Comparison of ENCODE assay signal across 10 mouse cellular contexts in genomic region chr9:65743809-65744170, GRCm38 (mm10).
DNase-seq lines count a peak whose midpoint lies in the region; ATAC-seq and TF ChIP-seq lines count a peak whose summit lies in the region.
"Had no signal": no experiment of that assay in that cellular context is flagged by ENCODE, and none has a peak within 500 bp of the region (broad histone marks: within the 10 kb centered on the region; RNA-seq: fewer than 3 reads in every experiment).

No protein-coding gene starts in this region.

- peaks cover 55% of the 10 kb centered on the region for H3K4me1 ChIP-seq in forebrain, embryonic 15.5 days
- peaks cover 41% of the 10 kb centered on the region for H3K4me1 ChIP-seq in hindbrain, embryonic 14.5 days (replicated peaks; ENCODE audit: control insufficient read depth, insufficient read depth, low read length)
- peaks cover 51% of the 10 kb centered on the region for H3K4me1 ChIP-seq in neural tube, embryonic 13.5 days (replicated peaks)

- no peak overlapping the region for H3K9ac ChIP-seq in forebrain, embryonic 15.5 days (replicated peaks)
- no peak overlapping the region for H3K9ac ChIP-seq in hindbrain, embryonic 14.5 days
- peak overlapping the region; percentile 48; the same call in 1 of the 2 replicates for H3K9ac ChIP-seq in neural tube, embryonic 13.5 days
- H3K9ac ChIP-seq: embryonic facial prominence, embryonic 12.5 days had no signal

- H3K9me3 ChIP-seq in forebrain, embryonic 15.5 days: no peaks in the 10 kb centered on the region
- H3K9me3 ChIP-seq in hindbrain, embryonic 14.5 days (ENCODE audit: control insufficient read depth, low read length): no peaks in the 10 kb centered on the region
- H3K9me3 ChIP-seq in neural tube, embryonic 13.5 days: no peaks in the 10 kb centered on the region
- H3K9me3 ChIP-seq: embryonic facial prominence, embryonic 12.5 days had no signal

- peak overlapping the region; percentile 62; the same call in 1 of the 2 replicates for H3K27ac ChIP-seq in left cerebral cortex, adult 2 months
- H3K27ac ChIP-seq in forebrain, embryonic 15.5 days (replicated peaks): peak overlapping the region; percentile 85
- H3K27ac ChIP-seq in hindbrain, embryonic 14.5 days: peak overlapping the region; percentile 90
- H3K27ac ChIP-seq in neural tube, embryonic 13.5 days (replicated peaks): peak overlapping the region; percentile 89

- peak; percentile 47; the same call in 1 of the 2 replicates for ATAC-seq in forebrain, embryonic 15.5 days (replicated peaks)
- ATAC-seq in hindbrain, embryonic 14.5 days (ENCODE audit: low FRiP score): no peak
- ATAC-seq in neural tube, embryonic 13.5 days (ENCODE audit: low read depth): peak; percentile 25; the same call in 1 of the 2 replicates
- ATAC-seq: inflammation-experienced regulatory T-cells, adult 6 months had no signal

- no peak for DNase-seq in left cerebral cortex, adult 2 months (ENCODE audit: extremely low spot score in 1 of 2, low spot score in 2 of 2)
- no peak for DNase-seq in left cerebral cortex, adult 8-10 months (ENCODE audit: low spot score in 2 of 2)
- DNase-seq in hindbrain, embryonic 14.5 days (ENCODE audit: low spot score): no peak
- no peak for DNase-seq in ovary, postnatal 14 days (ENCODE audit: low spot score)
- DNase-seq in cerebellum, postnatal 4 days (ENCODE audit: low spot score in 2 of 2): no peak
- DNase-seq: thymus, postnatal 25 days had no signal

- no peaks in the 10 kb centered on the region for H3K36me3 ChIP-seq in forebrain, embryonic 15.5 days
- no peaks in the 10 kb centered on the region; the same call in 1 of the 2 replicates for H3K36me3 ChIP-seq in hindbrain, embryonic 14.5 days (replicated peaks; ENCODE audit: control insufficient read depth, insufficient read depth)
- no peaks in the 10 kb centered on the region for H3K36me3 ChIP-seq in neural tube, embryonic 13.5 days
- H3K36me3 ChIP-seq: embryonic facial prominence, embryonic 12.5 days had no signal

- TF ChIP-seq CTCF in left cerebral cortex, adult 2 months (IDR thresholded peaks at IDR 0.05): no peak

- H3K4me3 ChIP-seq in left cerebral cortex, adult 2 months: no peak overlapping the region
- H3K4me3 ChIP-seq in forebrain, embryonic 15.5 days: no peak overlapping the region
- no peak overlapping the region for H3K4me3 ChIP-seq in hindbrain, embryonic 14.5 days (replicated peaks; ENCODE audit: low read length)
- H3K4me3 ChIP-seq in neural tube, embryonic 13.5 days: no peak overlapping the region
- H3K4me3 ChIP-seq: embryonic facial prominence, embryonic 12.5 days had no signal

- H3K27me3 ChIP-seq in forebrain, embryonic 15.5 days: no peaks in the 10 kb centered on the region
- H3K27me3 ChIP-seq in hindbrain, embryonic 14.5 days (ENCODE audit: control insufficient read depth, insufficient read depth, low read length): no peaks in the 10 kb centered on the region
- H3K27me3 ChIP-seq in neural tube, embryonic 13.5 days: no peaks in the 10 kb centered on the region
- H3K27me3 ChIP-seq: embryonic facial prominence, embryonic 12.5 days had no signal

- 0 out of 2 replicates have a peak overlapping the region, but pooled peaks have one; percentile 0 for H3K4me2 ChIP-seq in forebrain, embryonic 15.5 days (replicated peaks)
- no peak overlapping the region for H3K4me2 ChIP-seq in hindbrain, embryonic 14.5 days (replicated peaks)
- H3K4me2 ChIP-seq in neural tube, embryonic 13.5 days: peak overlapping the region; percentile 21; the same call in 1 of the 2 replicates
- H3K4me2 ChIP-seq: embryonic facial prominence, embryonic 12.5 days had no signal

- intact Hi-C loops in left cerebral cortex, adult 2 months (cut with DNase I): no loop called here
